8 mouse cellular contexts compared by ENCODE assay signal in the genomic region with DNA sequence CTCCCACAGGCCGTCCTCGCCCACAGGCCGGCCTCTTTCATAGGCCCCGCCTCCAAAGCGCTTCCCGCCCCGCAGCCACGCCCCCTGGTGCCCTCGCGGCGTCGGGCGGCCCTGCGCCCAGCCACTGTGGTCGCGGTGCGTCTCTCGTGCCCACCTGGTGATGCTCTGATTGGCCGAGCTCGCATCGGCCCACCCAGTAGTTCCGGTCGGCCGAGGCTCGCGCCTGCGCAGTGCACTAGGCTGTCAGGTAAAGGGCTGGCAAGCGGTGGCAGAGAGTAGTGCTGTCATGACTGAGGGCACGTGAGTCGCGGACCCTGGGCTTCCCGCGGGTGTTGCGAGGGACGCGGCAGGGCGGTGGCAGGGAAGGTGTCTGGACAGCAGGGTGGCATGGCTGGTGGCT. TPM values are rescaled to one million over a fixed set of nuclear protein-coding genes. Genes with fewer than 3 reads are reported as not detected.
DNase-seq lines count a peak whose midpoint lies in the region; ATAC-seq and TF ChIP-seq lines count a peak whose summit lies in the region.

Gene Lss (plus strand): TSS at position 214 of the 400 bp plus-strand sequence.

- TF ChIP-seq POLR2A in bone marrow, adult 2 months (IDR thresholded peaks at IDR 0.05; ENCODE audit: borderline replicate concordance, control insufficient read depth, low read depth, low read length), result peak; percentile 60; the same call in 1 of the 2 replicates
- no peak for TF ChIP-seq POLR2A in limb, embryonic 14.5 days (IDR thresholded peaks at IDR 0.05; ENCODE audit: borderline replicate concordance, extremely low read depth, insufficient read depth, insufficient read length)

- no peaks in the 10 kb centered on the region for H3K9me3 ChIP-seq in embryonic facial prominence, embryonic 15.5 days (replicated peaks)
- H3K9me3 ChIP-seq in limb, embryonic 14.5 days (ENCODE audit: control insufficient read depth, low read length), result no peaks in the 10 kb centered on the region
- no peaks in the 10 kb centered on the region for H3K9me3 ChIP-seq in midbrain, postnatal 0 days (ENCODE audit: low read length)

- peaks cover 19% of the 10 kb centered on the region for H3K36me3 ChIP-seq in embryonic facial prominence, embryonic 15.5 days
- H3K36me3 ChIP-seq in limb, embryonic 14.5 days (ENCODE audit: control insufficient read depth, insufficient read depth, low read length), result peaks cover 20% of the 10 kb centered on the region
- peaks cover 15% of the 10 kb centered on the region for H3K36me3 ChIP-seq in midbrain, postnatal 0 days (ENCODE audit: insufficient read depth, low read length)

- H3K4me1 ChIP-seq in bone marrow, adult 2 months (ENCODE audit: control insufficient read depth, insufficient read depth, low read length), result no peaks in the 10 kb centered on the region; the same call in 1 of the 2 replicates
- H3K4me1 ChIP-seq in embryonic facial prominence, embryonic 15.5 days, result peaks cover 12% of the 10 kb centered on the region
- H3K4me1 ChIP-seq in limb, embryonic 14.5 days (ENCODE audit: control insufficient read depth, insufficient read depth, low read length), result peaks cover 3% of the 10 kb centered on the region; the same call in 1 of the 2 replicates
- H3K4me1 ChIP-seq in midbrain, postnatal 0 days (ENCODE audit: insufficient read depth, low read length), result peaks cover 7% of the 10 kb centered on the region; the same call in 1 of the 2 replicates

- peak; percentile 98 for DNase-seq in 416B (ENCODE audit: low read depth)
- DNase-seq in heart, adult 8-10 months (ENCODE audit: low spot score), result peak; percentile 89
- peak; percentile 98 for DNase-seq in kidney, adult 9 months
- DNase-seq in limb, embryonic 14.5 days (ENCODE audit: low spot score), result peak; percentile 94
- DNase-seq in midbrain, postnatal 0 days (ENCODE audit: low spot score), result peak; percentile 98
- peak; percentile 92 to 95 for DNase-seq in spleen, postnatal 14 days (ENCODE audit: low spot score in 2 of 2)

- peak within 1 kb of the TSS; percentile 77 for H3K4me3 ChIP-seq in bone marrow, adult 2 months (replicated peaks; ENCODE audit: control insufficient read depth, low read depth, low read length)
- peak within 1 kb of the TSS; percentile 69 for H3K4me3 ChIP-seq in embryonic facial prominence, embryonic 15.5 days (replicated peaks)
- H3K4me3 ChIP-seq in limb, embryonic 14.5 days (replicated peaks; ENCODE audit: low read length), result peak within 1 kb of the TSS; percentile 50
- H3K4me3 ChIP-seq in midbrain, postnatal 0 days (ENCODE audit: low read depth, low read length), result peak within 1 kb of the TSS; percentile 68

- peak; percentile 12; the same call in 1 of the 2 replicates for TF ChIP-seq CTCF in bone marrow, adult 2 months (IDR thresholded peaks at IDR 0.05; ENCODE audit: control insufficient read depth, insufficient read depth, low read length)
- TF ChIP-seq CTCF in midbrain, postnatal 0 days (IDR thresholded peaks at IDR 0.05), result peak; percentile 66

- peak; percentile 99 for ATAC-seq in embryonic facial prominence, embryonic 15.5 days (ENCODE audit: insufficient number of reproducible peaks, low FRiP score, low TSS enrichment, low read depth)
- ATAC-seq in limb, embryonic 14.5 days (ENCODE audit: low FRiP score, low read depth), result peak; percentile 99
- peak; percentile 100 for ATAC-seq in midbrain, postnatal 0 days (ENCODE audit: low FRiP score)

- H3K4me2 ChIP-seq in embryonic facial prominence, embryonic 15.5 days (replicated peaks), result peak within 1 kb of the TSS; percentile 94
- H3K4me2 ChIP-seq in limb, embryonic 14.5 days (replicated peaks; ENCODE audit: low read depth, low read length, severe bottlenecking), result peak within 1 kb of the TSS; percentile 85
- H3K4me2 ChIP-seq in midbrain, postnatal 0 days (ENCODE audit: low read depth, low read length, poor library complexity, severe bottlenecking), result peak within 1 kb of the TSS; percentile 69

- no peak within 1 kb of the TSS; the same call in 1 of the 2 replicates for H3K27ac ChIP-seq in bone marrow, adult 2 months (ENCODE audit: control insufficient read depth, insufficient read depth, low read depth, low read length, poor library complexity)
- H3K27ac ChIP-seq in embryonic facial prominence, embryonic 15.5 days (replicated peaks), result peak within 1 kb of the TSS; percentile 86
- H3K27ac ChIP-seq in limb, embryonic 14.5 days (replicated peaks; ENCODE audit: low read depth, low read length), result 0 out of 2 replicates have a peak within 1 kb of the TSS, but pooled peaks have one; percentile 43
- peak within 1 kb of the TSS; percentile 55 for H3K27ac ChIP-seq in midbrain, postnatal 0 days (ENCODE audit: low read depth, low read length)

- H3K27me3 ChIP-seq in embryonic facial prominence, embryonic 15.5 days, result no peaks in the 10 kb centered on the region
- no peaks in the 10 kb centered on the region for H3K27me3 ChIP-seq in limb, embryonic 14.5 days (ENCODE audit: control insufficient read depth, insufficient read depth, low read length)
- H3K27me3 ChIP-seq in midbrain, postnatal 0 days (ENCODE audit: insufficient read depth, low read length), result no peaks in the 10 kb centered on the region

- WGBS in bone marrow, adult 2 months, result under 1% methylated on average over 37 of the region's 37 CpGs
- under 1% methylated on average over 37 of the region's 37 CpGs for WGBS in embryonic facial prominence, embryonic 15.5 days
- WGBS in limb, embryonic 14.5 days, result 1% methylated on average over 33 of the region's 37 CpGs
- under 1% methylated on average over 30 of the region's 37 CpGs for WGBS in midbrain, postnatal 0 days

- peak within 1 kb of the TSS; percentile 53 for H3K9ac ChIP-seq in embryonic facial prominence, embryonic 15.5 days
- H3K9ac ChIP-seq in limb, embryonic 14.5 days (ENCODE audit: low read depth, low read length, severe bottlenecking), result peak within 1 kb of the TSS; percentile 54
- peak within 1 kb of the TSS; percentile 65 for H3K9ac ChIP-seq in midbrain, postnatal 0 days (replicated peaks; ENCODE audit: low read length, poor library complexity, severe bottlenecking)

RNA-seq across cellular contexts. Expression of gene Lss, which starts in this region (rescaled TPM):
- polyA plus RNA-seq in bone marrow, adult 2 months (2011; ENCODE audit: insufficient read depth, insufficient read length, low replicate concordance, missing spikeins), result 1.4 and 4.6 TPM in 2 replicates
- polyA plus RNA-seq in embryonic facial prominence, embryonic 15.5 days (2015; fragmentation: Nextera tagmentation; extraction: Ambion mirVana), result 28.3 and 38.6 TPM in 2 replicates
- total RNA-seq in heart, adult 8-10 months (2022), result 1 to 10 TPM; 4.9 to 9.2 (median 7.7) TPM
- polyA plus RNA-seq in limb, embryonic 14.5 days (2012; rRNA removed), result 30.2 and 34.9 TPM in 2 replicates
- polyA plus RNA-seq in limb, embryonic 14.5 days (2014; fragmentation: Nextera tagmentation; extraction: Ambion mirVana), result 23.7 and 25.4 TPM in 2 replicates
- 51.8 and 61.2 TPM in 2 replicates for total RNA-seq in midbrain, postnatal 0 days (2014; rRNA removed)
- polyA plus RNA-seq in midbrain, postnatal 0 days (2015; fragmentation: Nextera tagmentation; extraction: Ambion mirVana), result 26.4 and 28.4 TPM in 2 replicates
